Mouse (Mus musculus) frontal cortex, postnatal 14 days (tissue): ENCODE data around the gene Slc22a4.
A peak's percentile ranks its signal among the peaks of the same experiment; 100 is the strongest.
"Not testable (repeated sequence)": the region's sequence is repeated elsewhere in the genome, so short reads cannot be mapped to it uniquely, and the experiment has no call there.

Experiments used
- DNase-seq, 2 experiments: peaks; one replicate each; pipeline ENCODE4 v3.0.0; 2022; ENCODE audit warnings: low spot score in 2 of 2

The Slc22a4 gene

DNA sequence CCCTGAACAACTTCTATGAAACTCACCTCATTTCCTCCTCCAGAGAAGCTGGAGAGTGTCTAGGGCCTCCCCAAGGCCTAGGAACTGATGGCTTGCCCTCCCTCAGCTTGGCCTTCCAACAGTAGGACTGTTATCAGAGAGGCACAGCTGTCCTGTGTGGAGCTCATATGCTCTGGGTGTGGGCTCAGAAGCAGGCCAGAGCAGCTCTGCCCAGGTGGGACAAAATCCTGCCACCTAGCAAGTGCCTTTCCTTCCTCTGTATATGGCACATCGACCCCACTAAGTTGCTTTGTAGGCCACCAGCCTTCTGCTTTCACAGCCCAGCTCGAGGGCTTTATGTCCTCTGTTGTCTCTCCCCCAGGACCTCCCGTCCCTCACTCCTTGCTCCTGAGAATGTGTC, 23.2 kb downstream of the Slc22a4 start:
- DNase-seq: no peak

DNA sequence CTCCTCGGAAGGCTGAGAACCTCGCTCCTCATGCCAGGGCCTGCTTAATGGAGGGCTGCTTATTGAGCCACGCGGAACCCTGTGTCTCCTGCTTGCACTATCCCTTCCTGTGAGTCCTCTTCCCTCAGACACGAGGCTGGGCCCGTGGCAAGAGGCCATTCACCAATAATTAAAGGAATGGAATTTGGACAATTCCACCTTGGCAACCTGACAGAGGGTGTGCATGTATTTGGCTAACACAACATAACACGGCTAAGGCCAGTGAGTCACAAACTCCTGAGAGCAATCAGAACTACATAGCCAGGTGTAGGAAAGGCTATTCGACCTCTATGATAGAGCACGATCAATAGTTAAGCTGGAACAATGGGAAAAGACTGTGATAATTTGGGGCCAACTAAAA, 23.7 kb downstream of the Slc22a4 start:
- DNase-seq: no peak

DNA sequence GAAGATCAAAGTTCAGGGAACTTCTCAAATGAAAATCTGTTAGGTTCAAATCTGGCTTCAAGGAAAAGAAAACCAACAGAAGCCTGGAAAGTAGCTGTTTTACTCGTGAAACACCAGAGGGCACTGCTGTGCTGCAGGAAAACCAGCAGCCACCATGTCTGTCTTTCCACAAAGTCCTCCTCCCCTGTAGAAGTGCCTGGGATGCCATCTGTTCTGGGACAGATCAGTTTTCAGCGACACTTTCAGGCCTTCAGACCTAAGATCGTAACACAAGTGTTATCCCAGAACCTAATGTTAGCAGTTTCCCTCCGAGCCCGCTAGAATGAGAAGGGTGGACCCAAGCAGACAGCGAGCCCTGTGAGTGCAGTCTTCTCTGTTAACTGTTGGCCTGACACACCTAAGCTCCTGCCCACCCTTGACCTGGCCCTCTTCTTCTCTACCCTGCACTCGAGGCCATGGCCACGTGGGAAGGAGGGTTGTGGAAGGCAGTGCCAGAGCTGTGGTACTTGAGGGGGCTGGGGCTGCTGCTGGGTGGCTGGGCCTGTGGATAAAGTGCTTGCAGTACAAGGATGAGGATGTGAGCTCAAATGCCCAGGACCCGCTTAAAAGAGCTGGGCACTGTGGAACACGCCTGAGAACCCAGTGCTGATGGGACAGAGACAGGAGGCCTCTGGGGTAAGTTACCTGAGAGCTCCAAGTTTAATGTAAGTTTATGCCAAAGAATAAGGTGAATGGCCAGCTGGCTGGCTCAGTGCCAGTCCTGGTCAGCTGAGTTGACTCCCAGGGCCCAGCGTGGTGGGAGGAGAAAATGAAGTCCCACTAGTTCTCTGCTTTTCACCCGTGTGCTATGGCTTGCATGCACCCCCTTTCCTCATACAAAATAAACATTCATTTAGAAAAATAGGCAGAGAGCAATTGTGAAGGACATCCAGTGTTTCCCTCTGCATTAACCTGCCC, 24.9 kb downstream of the Slc22a4 start:
- peak in 1 of 2 experiments; percentile 44 for DNase-seq

DNA sequence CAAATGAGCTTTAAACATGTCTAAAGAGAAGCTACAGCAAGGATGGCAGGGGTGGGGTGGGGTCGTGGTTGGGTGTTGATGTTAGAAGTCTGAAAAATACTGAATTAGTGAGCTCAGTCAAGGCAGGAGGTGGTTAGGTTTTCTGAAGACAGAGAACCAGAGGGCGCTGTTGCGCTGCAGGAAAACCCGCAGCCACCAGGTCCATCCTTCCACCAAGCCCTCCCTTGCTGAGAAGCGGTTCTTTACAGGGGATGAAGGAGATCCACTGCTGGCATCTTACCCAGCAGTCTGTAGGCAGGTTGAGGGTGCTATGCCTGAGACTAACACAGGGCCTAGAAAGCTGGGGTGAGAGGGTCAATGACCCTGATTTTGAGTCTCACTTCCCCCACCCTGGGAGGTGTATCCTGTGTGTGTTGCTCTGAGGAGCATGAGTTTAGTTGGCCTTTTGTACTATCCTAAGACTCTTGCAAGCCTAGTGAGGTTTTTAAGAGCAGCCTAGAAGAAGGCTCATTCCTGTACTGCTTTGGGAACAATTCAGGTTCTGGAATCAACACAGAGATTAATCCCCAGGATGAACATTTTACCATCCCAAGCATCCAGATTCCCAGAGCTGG, 25.6 kb downstream of the Slc22a4 start:
- peak; percentile 19 to 61 for DNase-seq

DNA sequence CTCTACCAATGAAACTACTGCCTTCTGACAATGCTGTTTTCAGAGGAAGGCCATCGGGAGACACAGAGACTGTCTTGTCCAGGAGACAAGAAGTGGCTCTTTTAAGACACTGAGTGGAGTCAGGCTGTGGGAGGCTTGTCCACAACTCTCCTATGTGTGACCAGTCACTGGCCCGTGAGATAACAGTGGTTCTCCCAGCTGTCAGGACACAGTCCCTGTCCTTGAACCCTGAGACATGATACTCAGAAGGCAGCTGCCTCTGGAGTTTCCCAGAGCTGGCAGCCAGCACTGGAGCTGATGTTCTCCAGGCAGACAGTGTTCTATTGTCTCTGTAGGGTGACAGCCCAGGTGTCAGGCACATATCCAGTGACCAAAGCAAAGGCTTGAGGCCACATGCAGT, 30.2 kb downstream of the Slc22a4 start:
- no peak for DNase-seq

DNA sequence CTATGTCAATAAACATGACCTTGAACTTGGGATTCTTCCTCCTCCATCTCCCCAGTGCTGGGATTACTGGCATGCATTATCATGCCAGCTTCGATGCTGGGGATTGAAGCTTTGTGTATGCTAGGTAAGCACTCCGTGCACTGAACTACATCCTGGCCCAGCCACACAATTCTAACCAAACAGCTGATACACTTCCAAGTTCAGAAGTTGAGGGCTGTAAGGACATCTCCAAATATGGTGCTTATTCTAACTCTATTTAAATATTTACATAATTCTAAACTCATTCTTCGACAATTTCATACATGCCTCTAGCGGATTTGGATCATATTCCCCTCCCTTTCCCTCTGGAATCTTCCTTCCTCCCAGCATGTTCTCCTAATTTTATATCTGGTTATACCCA, 35.6 kb downstream of the Slc22a4 start:
- DNase-seq: no peak

DNA sequence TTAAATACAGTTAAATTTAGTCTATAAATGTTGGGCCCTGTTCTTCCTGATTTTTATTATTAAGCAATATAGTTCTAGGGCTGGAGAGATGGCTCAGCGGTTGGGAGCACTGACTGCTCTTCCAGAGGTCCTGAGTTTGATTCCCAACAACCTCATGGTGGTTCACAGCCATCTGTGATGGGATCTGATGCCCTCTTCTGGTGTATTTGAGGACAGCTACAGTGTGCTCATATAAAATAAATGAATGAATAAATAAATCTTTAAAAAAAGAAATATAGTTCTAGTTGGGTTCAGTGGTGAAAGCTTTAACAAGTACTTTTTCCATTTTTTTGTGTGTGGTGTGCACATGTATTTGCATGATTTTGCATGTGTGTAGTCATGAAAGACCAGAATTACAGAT, 38.7 kb downstream of the Slc22a4 start:
- no peak for DNase-seq

DNA sequence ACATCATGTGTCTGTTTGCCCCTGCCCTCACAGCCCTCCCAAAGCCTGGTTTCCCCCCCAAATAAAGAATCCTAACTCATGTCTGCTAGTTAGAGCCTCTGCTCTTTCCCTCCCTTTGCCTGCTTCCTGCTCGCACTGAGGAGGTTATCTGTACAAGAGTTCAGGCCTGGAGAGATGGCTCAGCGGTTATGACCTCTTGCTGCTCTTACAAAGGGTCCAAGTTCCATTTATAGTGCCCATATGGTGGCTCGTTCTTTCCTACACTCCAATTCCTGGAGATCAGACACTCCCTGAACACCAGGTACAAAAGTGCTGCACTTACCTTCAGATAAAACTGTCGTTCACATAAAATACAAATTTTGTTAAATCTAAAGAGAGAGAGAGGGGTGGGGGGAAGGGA, 39.8 kb downstream of the Slc22a4 start:
- no peak for DNase-seq

DNA sequence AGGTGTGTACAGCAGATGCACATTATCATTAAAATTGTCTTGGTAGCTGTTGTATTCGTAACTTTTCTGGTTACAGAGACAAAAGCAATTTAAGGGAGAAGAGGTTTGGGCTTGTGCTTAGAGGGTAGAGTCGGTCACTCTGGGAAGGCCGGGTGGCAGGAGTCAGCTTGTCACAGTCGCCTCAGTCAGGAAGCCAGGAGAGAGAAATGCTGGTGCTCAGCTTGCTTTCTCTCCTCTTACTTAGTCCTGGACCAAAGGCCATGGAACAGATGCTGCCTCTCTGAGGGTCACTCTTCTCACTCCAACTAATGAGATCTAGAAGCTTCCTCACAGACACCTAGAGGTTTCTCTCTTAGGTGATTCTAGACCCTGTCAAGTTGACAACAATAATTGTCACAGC, 46.5 kb downstream of the Slc22a4 start:
- no peak for DNase-seq

DNA sequence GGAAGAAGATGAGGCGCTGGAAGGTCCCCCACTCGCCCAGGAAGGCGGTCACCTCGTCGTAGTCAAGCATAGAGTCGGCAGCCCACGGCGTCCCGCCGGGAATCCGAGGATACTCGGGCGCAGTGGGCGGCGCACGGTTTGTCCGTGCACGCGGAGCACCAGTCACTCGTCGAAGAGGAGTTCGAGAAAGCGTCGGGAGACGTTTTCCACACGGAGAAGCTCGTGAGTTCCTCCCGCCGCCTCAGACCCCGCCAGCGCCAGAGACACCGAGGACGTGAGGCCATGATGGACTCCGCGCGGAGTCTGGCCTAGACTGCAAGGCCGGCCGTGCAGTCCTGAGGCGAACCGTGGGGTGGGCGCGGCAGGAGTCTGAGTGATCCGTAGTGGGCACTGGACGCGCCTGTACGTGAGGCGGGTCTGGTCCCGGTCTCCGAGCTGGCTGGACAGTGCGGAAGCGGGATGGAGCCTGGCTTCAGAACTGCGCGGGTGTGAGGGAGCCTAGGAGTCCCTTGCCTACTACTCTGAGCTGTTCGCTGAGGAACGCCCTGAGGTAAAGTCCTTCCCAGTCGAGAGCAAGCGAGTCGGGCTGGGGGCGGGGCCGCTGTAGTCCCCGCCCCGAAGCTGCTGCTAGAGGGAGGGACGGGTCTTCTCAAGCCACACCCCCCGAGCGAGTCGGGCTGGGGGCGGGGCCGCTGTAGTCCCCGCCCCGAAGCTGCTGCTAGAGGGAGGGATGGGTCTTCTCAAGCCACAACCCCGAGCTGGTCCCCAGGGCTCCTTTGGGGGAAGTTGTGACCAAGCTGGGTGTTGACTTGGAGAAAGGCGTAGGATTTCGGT, 47.9 kb downstream of the Slc22a4 start, which contains the start of gene Slc22a21:
TSS of gene Slc22a21 (minus strand) at position 545 of the 834 bp plus-strand sequence.
- DNase-seq: peak; percentile 20 to 39

DNA sequence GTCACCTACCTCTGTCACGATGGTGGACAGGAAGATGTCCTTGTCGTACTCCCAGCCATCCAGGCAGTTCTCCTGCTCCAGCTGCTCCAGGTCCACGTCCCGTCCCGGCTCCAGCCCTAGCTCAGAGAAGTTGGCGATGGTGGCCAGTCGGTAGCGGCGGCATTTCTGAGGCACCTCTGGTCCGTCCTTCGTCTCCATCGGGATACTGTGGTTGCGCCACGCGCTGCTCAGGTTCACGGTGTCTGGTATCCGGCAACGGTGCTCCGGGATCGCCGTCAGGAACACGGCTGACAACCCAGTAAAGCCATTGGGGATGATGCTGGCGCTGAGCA, 48.5 kb downstream of the Slc22a4 start:
- DNase-seq: not testable (repeated sequence)

DNA sequence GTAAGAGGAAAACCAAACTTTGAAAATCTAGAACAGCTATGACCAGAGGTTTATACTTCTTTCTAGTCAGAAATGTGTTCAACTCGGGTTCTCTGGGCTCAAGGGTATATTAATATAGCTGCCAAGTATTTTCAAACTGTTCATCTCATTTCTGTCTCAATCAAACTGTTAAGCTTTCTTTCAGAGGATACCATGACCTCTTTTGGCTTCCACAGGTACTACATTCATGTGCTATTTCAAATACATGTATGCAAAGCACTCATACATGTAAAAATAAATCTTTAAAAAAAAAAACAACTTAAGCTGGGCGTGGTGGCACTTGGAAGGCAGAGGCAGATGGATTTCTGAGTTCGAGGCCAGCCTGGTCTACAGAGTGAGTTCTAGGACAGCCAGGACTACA, 50.2 kb downstream of the Slc22a4 start:
- DNase-seq: no peak

DNA sequence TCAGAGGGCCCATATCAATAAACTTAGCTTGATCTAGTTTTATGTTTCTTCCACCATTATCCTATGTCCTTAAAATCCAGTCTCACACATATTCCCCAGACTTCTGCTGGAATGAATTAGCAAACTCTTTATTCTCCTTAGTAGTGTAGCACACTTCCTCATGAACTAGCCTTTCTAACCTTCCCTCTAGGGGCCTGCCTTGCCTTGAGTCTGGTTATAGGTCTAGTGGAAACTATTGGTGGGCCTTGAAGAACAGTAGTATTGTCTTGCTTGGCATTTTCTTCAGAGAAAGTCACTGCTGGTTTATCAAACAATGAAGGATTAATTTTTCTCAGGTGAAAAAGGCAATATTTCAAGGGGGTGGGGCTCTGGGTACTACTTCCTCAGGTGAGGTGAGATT, 52.3 kb downstream of the Slc22a4 start:
- DNase-seq: no peak

DNA sequence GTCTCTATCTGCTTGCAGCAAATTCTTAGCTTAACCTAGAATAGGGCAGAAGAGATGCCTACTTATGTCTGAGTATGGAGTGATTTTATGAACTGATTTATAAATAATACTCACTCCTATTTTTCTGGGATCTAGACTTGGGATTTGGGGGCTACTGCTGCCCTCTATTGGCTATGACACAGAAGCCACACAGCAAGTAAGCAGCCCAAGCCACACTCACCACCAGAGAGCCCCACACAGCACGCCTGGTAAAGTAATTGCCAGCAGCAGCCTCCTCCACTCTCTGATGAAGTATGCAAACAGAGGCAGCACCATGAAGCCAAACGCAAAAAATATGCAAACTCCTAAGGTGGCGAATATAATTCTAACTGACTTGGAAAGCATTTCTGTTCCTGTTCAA, 68.9 kb downstream of the Slc22a4 start:
- DNase-seq: no peak

DNA sequence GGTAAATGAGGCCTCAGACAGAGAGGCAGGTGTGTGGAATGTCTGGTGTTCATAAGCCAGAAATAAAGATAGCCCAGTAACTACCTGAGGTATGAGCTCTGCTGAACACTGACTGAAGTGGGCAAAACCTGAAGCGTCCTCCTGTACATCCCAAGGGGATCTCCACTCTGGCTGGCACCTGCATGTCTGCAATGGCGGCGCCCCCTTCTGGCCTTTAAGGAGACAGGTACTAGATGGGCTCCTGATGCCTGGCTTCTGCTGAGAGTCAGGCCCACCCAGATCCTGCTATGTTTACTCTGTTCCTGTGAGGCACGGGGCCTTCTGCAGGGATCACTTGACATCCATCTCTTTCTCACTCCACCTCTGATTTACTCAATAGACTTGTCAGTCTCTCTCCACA, 69.7 kb downstream of the Slc22a4 start:
- DNase-seq: not testable (repeated sequence)

DNA sequence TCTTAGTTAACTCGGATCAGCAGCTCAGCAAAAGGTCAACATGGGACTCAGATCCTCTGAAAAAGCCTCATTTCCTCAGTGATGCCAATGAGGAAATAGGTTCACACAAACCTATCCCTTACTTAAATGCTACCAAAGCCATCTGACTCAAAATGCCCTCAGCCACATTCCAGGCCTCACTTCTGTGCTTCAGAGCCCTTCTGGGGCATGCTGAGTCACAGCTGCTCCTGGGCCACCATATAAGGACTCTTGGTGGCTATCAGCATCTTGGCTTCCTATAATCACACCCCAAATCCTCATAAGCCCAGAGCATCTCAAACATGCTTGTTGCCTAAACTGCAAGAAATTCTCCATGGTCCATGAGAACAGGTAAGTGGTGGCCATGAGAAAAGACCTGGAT, 71.3 kb downstream of the Slc22a4 start:
- no peak for DNase-seq

DNA sequence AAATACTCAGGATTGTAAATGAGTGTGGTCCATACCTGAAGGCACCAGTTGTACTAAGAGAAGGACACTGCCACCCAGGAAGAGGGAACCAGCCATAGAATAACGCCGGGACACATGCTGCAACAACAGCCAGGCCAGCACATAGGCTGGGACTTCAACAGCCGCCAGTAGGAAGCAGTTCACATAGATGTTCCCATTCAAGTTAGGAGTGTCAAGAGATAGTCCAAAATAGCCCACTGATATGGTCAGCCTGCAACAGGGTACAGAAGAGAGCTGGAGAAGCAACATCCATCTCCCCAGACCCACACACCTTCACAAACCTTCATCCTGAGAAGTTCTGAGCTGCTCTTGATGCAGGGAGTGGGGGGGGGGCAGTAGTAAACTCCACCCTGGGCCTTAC, 73.2 kb downstream of the Slc22a4 start:
- no peak for DNase-seq

DNA sequence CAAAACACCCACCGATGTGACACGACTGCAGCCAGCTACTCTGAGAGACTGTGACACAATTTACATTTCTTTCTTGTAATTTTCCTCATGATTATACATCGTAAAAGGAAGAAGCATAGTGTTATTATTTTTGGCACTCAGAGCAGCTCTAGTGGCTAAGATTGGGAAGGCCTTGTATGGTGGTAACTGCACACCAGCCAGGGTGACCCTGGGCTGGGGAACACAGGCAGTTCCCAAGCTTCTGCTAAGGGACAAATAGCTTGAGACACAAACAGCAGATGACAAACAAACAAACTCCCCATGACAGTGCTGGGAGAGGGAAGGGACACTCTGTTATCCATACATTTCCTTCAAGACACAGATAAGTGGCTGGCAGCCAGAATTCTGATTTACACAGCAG, 77.8 kb downstream of the Slc22a4 start:
- not testable (repeated sequence) for DNase-seq
